Mouse (Mus musculus) right cerebral cortex, adult 18-20 months (tissue): Measurements from ENCODE around the gene Dock11.

Experiments
- DNase-seq: peaks from one replicate; pipeline ENCODE4 v3.0.0; 2022; ENCODE audit warnings: mixed read lengths

Dock11 gene

GRCm38 (mm10) chrX:35951945-35952344 lies 63.3 kb downstream of the Dock11 start:
- no peak for DNase-seq

DNA sequence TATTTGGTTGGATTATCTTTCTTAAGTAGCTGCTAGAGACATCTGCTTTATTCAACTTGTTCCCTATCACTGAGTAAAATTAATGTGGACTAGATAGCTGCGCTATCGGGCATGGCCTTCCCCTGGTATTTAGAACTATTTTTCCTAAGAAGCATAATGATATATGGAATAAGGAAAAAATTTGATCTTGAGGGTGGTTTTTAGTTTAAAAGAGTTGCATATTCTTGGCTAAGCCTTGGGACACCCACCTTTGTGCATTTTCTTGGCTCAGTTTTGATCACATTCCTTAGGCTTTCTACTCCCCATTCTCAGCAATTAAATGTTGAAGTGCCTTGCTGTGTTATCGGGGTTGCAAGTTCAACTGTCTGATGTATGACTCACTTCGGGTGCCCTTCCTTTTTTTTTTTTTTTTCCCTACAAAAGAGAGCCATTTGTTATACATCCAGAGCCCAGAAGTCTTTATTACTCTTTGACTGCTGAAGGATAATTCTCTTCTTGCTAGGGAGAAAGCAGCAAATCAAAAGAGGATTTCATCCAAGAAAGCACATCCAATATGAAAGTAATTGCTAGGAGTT lies 64.0 kb downstream of the Dock11 start:
- no peak for DNase-seq

GRCm38 (mm10) chrX:35956236-35956635 lies 67.6 kb downstream of the Dock11 start:
- DNase-seq = no peak

- DNase-seq = no peak
Observed at GRCm38 (mm10) chrX:35963087-35963486, 74.5 kb downstream of the Dock11 start.

DNA sequence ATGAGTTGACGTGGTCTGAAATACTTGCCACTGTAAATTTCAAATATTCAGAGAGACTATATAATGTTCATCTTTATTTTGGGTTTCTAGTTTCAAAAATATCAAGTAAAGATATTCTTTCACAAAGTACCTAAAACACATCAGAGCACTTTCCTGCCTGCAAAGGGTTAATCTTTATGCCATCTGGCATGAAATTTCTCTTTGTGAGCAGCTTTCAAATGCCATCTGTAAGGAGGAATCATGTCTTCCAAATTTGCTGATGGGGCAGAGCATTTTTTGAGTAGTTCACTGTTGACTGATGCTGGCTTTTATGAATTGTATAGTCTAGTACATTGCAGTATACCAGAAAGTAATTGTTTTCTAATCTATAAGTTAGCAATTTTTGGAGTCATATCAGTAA lies 80.6 kb downstream of the Dock11 start:
- DNase-seq = no peak

DNA sequence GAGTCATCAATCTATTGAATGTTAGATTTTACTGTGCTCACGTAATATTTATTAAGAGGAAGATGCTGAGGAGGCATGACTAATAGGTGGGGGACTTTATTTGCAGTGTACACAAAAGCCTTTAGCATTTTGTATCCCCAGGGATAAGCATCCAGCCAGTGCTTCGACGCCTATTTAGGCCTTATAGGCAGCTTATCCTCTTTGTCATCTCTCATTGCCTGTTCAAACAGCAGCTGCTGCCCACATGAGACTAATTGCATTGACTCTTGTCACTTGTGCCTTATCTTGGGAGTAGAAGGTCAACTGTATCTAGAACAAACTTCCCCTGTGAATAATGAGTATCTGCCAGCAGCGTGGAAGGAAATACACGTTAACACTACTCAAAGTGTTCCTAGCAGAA lies 88.0 kb downstream of the Dock11 start:
- DNase-seq = no peak

DNA sequence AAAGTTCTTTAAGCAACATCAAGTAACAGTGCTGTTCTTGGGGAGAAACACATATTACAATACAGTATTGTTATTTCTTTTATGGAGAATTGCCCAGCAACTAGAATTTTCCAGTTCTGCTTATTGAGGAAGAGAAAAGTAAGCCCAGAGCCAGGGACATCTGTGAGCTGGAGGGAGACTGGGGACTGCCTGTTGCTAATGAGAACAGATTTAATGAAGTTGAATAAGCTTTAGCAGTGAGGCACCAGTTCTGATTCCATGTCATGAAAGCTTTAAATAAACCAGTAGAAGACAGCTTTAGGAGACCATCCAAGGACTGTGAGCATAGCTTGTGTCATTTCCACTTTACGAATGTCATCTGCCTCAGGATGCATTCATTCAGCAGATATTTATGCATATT lies 99.3 kb downstream of the Dock11 start:
- no peak for DNase-seq

GRCm38 (mm10) chrX:35990508-35991095 lies 102.0 kb downstream of the Dock11 start:
- DNase-seq = no peak

DNA sequence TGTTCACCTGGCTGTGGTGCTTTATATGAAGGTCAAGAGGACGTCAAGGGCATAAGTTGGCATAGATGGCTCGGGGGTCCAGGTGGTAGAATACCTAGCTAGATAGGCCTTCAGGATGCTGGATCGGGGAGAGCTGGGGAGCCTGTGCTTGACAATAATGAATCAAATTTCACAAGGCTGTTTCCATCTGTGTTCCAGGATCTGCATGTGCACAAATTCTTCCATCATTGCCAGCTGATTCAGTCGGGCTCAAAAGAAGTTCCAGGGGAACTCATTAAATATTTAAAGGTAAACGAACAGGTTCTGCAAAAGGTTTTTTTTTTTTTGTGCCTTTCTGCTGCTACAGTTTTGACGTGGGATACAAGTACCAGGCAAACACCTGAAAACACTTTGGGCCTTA lies 105.6 kb downstream of the Dock11 start:
- DNase-seq = no peak

GRCm38 (mm10) chrX:35997004-35997403 lies 108.4 kb downstream of the Dock11 start:
- DNase-seq = no peak

- no peak for DNase-seq
Observed at GRCm38 (mm10) chrX:35997793-35998419, 109.3 kb downstream of the Dock11 start.

GRCm38 (mm10) chrX:36025651-36026050 lies 137.0 kb downstream of the Dock11 start:
- DNase-seq = no peak

GRCm38 (mm10) chrX:36031113-36031512 lies 142.5 kb downstream of the Dock11 start:
- no peak for DNase-seq

GRCm38 (mm10) chrX:36034045-36034444 lies 145.4 kb downstream of the Dock11 start:
- no peak for DNase-seq

DNA sequence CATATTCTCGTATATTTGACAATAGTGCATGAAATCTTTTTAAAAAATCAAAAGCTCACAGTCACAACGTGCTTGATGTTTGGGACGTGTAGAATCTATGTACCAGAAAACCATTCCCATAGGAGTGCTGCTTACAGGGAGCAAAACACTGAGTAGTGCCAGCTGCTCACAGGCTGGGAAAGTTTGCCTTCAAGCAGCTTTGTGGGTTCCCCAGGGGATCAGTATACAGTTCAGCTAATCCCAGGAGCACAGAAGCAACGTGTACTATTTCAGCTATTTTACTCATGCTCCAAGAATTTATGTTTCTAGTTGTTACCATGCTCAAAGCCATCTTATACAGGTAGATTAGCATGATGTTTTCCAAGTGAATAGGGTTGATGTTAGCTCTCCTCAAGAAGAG lies 157.1 kb downstream of the Dock11 start:
- DNase-seq = no peak

DNA sequence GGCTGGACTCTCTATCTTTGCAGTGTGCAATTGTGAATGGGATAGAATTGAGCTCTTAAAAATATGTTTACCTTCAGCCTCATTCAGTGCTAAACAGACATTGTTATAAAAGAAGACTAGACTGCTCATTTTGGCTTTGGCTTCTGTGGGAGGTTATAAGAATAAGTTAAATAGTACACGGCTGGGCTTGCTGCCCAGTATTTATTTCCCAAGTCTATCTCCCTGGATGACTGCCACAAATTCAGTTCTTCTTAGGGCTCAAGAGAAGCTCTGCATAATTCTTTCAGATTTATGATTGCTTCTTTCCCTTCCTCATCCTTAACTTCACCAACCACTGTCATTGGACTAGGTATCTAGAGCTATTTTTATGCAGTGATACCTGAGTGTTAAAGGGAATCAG lies 158.8 kb downstream of the Dock11 start:
- DNase-seq = peak; percentile 6

DNA sequence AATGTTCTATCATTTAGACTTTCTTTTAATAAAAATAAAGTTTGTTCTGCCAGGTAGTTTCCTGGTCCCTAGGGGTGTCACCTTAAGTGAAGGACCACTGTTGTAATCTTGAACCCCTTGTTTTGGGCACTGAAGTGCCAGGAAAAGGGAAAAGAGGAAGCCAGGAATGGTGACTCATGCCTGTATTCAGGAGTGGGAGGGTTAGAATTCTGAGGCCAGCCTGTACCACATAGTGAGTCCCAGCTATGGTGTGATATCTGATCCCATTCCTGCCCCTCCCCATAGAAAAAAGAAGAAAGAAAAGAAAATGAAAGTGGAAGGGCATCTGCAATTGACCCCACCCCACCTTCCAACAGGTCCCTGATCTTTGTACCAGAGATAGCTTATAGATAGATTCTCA lies 161.7 kb downstream of the Dock11 start:
- DNase-seq = no peak

DNA sequence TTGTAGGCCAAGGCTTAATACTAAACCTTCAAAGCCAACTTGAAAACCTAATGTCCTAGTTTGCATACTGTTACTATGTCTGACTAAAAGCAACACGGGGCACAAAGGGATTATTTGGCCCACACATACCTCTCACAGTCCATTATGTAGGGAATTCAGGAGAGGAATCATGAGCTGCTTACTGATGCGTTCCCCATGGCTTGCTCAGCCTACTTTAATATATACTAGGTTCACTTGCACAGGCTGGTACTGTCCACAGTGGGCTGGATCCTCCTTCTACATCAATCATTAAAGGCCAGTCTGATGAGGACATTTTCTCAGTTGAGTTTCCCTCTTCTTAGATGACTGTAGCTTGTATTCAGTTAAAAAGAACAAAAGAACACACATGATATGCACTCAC lies 185.4 kb downstream of the Dock11 start:
- no peak for DNase-seq

DNA sequence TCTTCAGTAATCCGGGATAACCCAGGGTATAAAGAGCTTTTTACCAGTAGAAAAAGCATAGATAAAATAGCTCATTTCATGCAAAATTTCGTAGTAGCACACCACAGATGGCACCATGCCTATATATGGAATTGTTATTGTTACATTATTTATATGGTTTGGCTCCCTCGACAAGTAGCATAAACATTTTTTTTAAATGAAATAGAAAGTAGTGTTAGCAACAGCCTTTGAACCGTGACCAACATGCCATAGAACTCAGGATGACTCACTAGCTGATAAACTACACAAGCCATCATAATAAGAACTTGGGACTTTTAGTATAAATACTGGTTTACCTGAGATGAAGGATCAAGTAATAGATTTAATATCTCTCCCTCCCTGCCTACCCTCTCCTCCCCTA lies 188.5 kb downstream of the Dock11 start:
- no peak for DNase-seq

GRCm38 (mm10) chrX:36082917-36083316 lies 194.3 kb downstream of the Dock11 start:
- DNase-seq = no peak

DNA sequence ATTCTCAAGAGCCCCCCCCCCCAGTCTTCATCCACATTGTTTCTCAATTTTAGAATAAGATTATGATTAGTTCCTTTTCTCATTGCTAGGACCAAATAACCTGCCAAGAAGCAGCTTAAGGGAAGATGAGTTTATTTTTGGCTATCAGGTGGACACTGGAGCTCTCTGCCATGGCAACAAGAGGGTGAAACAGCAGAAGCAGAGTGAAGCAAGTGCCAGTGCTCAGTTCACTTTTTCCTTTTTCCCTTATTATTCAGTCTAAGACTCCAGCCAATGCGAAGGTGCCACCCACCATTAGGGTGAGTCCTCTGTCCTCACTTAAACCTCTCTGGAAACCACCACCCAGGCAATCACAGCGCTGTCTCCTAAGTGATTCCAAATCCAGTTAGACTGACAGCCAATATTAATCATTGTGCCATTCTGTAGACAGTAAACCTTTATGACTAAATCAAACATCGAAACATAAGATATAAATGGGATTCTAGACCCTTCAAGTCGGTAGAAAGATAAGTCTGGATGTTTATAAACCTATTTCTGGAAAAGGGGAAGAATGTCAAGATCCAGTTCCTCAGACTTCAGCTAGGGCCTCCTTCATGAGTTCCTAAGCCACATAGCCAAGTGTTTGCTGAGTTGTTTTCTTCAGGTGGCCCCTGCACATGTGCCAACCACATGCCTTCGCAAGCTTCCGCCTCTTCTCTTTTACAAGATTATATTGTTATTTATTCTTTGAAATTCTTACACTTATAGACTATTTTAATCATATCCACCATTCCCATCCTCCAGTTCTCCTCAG lies 200.0 kb downstream of the Dock11 start:
- no peak for DNase-seq

DNA sequence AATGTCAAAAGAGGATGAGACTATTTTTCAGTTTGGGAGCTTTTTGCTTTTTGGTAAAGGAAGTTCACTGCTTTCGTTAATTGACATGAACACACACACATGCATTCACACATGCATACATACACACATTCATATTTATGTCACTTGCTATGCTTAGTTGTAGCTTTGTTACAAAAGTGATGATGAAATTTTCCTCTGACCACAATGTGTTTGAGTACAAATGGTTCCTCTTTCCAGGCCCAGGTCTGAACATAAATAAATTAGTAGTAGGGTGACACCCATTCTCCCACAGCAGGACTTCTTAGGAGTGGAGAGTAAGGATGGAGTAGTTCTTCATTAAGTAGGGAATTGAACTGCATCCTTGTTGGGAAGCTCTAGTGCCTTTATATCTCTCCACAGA lies 212.3 kb downstream of the Dock11 start:
- DNase-seq = no peak

DNA sequence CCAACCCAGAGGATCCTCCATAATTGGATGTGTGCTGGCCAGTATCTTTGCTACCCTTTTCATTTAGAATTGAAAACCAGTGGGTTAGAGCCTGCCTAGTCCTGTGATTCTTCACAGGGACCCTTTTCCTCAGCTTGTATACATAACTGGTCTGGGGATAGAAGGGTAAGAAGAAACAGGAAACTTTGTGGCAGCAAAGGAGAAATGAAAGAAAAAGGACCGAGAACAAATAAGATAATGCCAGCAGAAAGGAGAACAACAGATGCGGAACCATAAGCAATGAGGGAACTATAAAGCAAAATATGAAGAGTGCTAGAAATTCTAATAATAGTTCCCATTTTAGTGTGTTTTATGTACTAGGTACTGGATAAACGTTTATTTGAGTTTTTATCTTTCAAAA lies 212.7 kb downstream of the Dock11 start:
- DNase-seq = no peak

DNA sequence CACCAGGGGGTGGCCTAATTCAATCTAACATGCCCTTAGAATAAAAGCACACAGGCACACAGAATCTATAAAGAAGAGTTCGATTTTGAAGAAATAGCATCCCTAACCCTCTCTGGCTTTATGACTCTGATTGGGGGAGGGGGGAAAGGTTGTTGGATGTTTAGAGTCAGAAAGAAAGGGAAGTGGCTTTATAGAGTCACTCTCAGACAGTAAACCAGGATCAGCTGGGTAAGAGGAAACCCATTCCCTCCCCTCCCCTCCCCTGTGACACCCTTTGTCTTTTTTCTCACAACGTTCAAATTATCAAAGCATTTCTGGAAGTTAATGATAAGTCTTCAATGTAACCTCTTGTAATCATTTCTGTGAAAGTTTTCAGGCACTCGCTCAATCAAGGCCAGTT lies 220.0 kb downstream of the Dock11 start:
- DNase-seq = no peak
